Mouse (Mus musculus): ENCODE measurements around the gene Fbxo9.

Gene Fbxo9

DNA sequence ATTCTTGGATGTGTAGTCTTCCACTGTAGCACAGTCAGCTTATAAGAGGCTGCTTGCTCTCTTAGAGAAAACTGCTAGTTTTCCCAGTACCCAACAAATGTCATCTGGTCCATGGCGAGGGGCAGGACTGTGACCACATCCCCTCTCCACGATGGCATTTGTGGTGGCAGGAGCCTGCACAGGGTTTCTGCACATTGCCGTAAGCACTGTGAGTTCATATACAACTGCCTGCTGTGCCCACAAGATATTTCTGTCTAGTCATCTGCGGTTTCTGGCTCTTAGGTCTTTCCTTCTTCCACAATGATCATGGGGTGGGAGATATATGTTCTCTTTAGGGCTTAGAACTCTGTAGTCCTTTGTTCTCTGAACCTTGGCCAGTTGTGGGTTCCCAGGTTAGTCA is 37.2 kb downstream of the Fbxo9 start:
- DNase-seq (ENCODE audit: low spot score in 2 of 2) = no peak

DNA sequence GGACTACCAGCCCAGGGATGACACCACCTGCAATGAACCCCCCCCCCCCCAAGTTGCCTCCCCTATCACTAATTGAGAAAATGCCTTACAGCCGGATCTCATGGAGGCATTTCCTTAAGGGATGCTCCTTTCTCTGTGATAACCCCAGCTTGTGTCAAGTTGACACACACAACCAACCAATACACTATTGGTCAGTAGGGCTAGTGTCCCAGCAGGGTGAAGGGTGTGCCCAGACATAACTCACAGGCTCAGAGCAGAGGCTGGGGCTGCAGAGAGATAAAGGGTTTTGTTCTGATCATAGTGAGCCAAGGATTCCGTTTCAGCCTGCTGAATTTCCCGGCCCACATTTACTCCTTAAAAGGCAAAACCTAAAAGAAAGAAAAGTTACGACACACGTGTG is 38.4 kb downstream of the Fbxo9 start:
- DNase-seq (ENCODE audit: low spot score in 2 of 2) = no peak

DNA sequence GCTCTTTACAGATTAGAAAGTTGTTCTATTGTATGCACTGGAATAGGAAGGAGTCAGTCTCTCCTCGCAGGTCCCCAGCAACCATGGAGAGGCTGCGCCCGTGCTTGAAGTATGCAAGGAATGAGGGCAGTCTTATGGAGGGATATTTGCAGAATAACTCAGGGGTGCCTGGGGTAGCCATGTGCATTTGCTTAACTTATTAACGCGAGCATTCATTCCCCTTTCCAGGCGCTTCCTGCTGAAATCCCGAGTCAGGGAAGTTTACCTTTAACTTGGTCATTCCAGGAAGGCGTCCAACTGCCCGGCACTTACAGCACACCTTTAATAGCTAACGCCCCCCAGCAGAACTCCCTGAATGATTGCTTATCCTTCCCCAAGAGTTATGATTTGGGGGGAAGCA is 44.7 kb downstream of the Fbxo9 start:
- DNase-seq (ENCODE audit: low spot score in 2 of 2) = no peak

DNA sequence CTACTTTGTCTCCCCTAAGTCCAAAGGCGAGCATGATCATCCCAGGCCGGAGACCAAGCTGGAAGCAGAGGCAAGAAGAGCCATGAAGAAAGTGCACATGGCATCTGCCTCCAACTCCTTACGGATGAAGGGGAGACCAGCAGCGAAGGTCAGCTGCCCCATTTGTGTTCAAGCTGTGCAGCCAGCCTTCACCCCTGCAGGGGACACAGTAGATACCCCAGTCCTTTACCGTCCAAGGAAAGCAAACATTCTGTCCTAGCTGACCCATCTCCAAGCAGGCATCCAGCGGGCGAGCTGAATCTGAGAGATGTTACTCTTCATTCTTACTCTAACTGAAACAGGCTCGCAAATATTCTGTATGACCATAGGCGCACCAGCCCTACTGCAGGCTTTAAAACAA is 46.5 kb downstream of the Fbxo9 start:
- no peak for DNase-seq (ENCODE audit: low spot score in 2 of 2)

DNA sequence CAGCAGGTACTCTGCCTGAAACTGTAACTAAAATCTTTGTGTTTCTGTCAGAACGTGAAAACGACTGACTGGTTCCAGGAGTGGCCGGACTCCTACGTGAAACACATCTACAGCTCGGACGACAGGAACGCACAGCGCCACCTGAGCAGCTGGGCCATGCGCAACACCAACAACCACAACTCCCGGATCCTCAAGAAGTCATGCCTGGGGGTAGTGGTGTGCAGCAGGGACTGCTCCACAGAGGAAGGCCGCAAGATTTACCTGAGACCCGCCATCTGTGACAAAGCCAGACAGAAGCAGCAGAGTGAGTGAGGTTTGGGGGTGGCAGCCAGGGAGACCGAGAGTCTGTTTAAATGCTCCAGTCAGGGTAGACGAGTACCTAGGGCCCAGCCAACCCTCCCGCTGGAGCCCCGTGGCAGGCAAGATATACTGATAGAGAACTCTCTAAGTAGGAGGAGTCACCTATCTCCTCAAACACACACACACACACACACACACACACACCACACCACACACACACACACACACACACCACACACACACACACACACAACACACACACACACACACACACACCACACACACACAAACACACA is 49.2 kb downstream of the Fbxo9 start:
- DNase-seq (ENCODE audit: low spot score in 2 of 2) = no peak

DNA sequence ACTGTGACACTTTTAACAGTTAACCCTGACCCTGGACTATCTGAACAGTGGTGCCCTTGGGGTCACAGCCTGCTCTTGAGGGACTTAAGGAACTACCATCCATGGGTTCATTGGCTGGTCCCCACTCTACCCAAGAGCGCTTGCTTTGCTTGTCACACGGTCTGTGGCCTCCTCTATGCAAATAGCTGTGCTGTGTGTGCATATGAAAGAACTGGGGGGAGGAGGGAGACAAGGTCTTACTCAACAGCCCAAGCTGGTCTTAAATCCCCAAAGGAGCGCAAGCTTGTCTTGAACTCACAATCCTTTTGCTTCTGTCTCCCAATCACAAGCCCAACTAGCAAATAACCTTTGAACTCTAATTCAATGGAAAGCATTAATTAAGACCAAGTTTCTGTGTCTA is 54.6 kb downstream of the Fbxo9 start:
- DNase-seq (ENCODE audit: low spot score in 2 of 2) = no peak

DNA sequence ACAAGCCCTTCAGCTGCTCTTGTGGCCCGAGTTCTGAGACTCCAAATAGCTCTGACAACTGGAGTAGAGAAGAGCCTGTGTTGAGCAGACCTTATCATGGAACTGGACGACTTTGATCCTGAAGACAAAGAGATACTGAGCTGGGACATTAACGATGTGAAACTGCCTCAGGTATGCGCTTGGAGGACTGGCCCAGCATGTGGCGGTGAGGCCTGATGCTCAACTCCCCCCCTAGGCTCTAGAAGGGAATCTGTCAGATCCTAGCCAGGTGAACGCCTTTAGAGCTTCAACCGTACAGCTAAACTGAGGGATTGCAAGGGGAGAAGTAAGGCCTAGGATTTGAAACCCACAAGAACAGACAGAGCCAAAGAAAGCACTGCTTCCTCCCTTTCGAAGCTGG is 55.0 kb downstream of the Fbxo9 start:
- DNase-seq (ENCODE audit: low spot score in 2 of 2) = no peak

DNA sequence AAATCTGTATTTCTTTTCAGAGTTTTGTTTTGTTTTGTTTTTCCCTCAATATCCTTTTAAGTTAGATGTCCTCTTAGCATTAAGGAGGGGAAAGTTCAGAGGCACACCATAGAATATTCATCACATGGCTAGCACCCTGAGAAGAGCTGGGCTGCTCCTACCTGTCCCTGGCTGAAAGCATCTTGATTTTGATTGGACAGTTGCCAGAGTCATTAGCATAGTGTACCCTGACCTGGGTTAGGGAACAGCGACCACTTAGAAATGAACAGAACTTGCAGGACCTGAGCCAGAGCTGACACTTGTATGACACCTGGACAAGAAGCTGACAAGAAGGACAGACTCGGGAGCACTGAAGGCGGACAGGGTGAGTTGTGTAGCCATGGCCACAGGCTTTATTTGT is 57.2 kb downstream of the Fbxo9 start, which contains the start of gene Gcm1:
Gene Gcm1 (plus strand): TSS at position 248 of the 400 bp plus-strand sequence.
- no peak for DNase-seq (ENCODE audit: low spot score in 2 of 2)

DNA sequence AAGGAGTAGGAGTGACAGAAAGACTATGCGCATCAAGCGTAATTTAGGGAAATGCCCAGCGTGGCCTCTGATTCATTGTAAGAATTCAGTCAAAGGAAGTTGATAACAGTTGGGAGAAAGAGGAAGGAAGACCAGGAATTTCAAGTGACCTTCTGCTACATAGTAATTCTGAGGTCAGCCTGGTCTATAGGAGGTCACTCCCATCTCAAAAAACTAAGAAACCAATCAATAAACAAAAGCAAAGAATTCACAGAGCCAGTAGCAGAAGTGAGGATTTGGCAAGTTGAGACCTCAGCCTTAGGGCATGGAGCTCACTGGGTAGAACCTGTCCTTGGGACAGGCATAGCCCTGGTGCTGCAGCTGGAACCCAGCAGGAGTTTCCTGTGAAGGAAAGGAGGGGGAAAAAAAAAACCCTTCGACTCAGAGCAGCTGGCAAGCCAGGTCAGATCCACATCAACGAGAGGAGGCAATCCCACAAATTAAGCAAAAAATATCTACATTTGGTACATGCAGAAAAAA is 58.4 kb downstream of the Fbxo9 start:
- DNase-seq (ENCODE audit: low spot score in 2 of 2) = no peak

DNA sequence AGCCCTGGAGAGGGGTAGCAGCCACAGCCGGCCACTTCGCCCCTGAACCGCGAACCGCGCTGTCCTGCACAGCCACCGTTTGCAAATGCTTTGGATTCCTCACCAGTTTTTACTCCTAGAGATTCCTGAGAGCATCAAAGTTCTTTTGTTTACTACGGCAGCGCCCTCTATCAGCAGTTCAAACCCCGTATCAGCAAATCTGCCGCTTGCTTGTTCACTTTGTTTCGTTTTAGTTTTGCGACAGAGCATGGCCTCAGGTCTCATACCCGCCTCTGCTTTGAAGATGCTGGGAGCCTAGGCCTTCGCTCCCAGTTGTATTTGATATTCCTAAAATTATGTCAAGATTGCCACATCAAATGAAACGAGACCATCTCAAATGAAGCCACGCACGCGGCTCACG is 62.1 kb downstream of the Fbxo9 start:
- no peak for DNase-seq (ENCODE audit: low spot score in 2 of 2)

DNA sequence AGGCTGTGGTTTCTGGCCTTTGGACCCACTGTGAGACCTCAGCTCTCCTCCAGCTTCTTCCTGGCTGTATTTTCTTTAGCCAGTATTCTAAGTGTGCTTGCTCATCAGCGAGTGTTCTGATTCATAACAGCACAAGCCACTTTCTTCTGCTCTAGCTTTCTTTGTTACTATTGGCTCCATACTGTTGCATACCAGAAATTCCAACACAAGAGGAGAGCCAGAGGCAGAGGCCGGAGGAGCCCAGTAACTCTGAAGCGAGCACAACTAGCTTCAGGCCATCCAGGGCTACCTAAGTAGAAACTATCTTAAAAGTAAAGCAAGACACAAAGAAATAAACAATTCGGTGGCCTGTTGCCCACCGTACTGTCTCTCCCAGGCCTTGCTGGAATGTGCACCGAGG is 63.7 kb downstream of the Fbxo9 start:
- no peak for DNase-seq (ENCODE audit: low spot score in 2 of 2)

DNA sequence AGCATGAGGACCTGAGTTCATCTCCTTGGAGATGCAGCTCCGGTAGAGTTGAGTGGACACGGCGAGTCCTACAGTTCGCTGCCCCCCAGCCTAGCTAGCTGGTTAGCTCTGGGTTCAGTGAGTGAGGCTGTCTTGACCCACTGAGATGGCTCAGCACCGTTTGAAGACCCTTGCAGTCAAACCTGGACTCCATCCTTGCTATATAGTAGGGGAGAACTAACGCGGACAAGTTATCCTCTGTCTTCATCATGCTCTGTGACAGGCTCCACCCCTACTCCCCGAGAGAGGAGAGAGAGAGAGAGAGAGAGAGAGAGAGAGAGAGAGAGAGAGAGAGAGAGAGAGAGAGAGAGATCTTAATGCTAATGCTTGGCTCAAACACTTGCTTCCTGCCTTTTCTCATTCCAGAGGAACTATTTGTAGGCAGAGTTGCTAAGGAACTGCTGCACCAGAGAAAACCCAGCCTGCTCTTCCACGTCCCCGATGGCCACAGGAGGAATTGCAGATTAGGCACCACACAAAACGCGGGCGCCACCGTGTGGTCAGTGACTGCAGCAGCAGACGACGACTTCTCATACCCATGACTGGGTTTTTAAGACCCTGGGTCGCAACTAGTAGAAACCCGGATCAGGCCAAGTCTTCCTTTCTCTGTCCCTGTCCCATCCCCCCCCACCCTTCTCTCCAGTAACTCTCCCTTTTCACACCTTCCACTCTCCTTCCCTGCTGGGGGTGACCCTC is 69.9 kb downstream of the Fbxo9 start:
- DNase-seq (ENCODE audit: low spot score in 2 of 2) = peak; percentile 56 to 75

DNA sequence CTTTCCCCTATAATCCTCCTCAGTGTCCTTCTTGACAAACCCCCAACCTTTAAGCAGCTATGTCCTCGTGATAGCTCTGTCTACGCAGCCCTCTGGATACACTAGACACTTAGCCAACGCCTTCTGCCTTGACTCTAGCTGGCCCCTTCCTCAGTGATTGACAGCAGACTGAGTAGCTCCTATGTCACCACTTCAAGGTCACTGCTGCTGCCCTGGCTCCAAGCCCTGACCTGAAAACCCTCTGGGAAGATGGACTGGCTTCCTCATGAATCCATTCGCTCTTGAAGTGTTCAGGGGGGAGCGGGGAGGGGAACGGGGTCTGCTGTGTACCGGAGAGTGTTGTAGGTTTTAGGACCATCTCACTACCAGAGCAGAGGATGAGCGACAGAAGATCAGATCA is 73.0 kb downstream of the Fbxo9 start:
- no peak for DNase-seq (ENCODE audit: low spot score in 2 of 2)

DNA sequence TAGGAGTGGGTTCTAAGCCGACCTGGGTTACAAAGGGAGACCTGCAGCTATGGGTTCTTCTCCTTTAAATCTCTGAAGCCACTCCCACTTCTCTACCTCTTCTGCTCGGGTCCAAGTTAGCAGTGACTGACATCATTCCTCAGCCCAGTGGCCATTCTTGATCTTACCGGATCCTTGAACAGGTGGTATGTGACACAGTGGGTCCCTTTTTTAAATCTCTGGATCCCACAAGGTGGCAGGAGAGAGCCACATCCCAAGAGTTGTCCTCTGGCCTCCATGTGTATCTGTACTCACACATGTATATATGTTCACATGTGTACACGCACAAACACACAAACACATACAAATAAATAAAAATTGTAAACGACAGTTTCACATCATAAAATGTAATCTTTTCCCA is 73.6 kb downstream of the Fbxo9 start:
- no peak for DNase-seq (ENCODE audit: low spot score in 2 of 2)

DNA sequence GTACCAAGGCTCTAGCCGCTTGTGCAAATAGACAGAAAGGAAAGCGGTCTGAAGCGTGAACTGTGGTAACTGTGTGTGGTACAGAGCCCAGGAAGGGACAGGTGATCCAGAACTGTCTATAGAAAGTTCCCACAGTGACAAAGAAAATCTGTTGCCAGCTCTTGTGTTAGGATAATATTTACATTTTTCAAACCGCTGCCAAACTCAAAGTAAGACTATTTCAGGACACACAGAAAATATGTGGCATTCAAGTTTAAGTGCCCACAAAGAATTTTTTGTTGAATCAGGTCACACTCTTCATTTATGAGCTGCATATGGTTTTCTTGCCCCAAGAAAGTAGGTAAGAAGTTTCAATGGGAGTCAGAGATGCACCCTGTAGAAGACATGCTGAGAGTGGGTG is 75.9 kb downstream of the Fbxo9 start:
- no peak for DNase-seq (ENCODE audit: low spot score in 2 of 2)

Measured in frontal cortex, postnatal 10 days (tissue).